Mouse (Mus musculus) heart, postnatal 0 days (tissue): ENCODE results near the gene Ccna1.

Source experiments
- CTCF ChIP-seq: IDR thresholded peaks from 2 replicates; pipeline ENCODE4 v1.5.1; 2016; ENCODE audit warnings: antibody characterized with exemption, control low read depth, low read depth
- EP300 ChIP-seq: IDR thresholded peaks from 2 replicates; pipeline ENCODE4 v1.6.1; 2016; ENCODE audit warnings: antibody characterized with exemption, low read depth

DNA sequence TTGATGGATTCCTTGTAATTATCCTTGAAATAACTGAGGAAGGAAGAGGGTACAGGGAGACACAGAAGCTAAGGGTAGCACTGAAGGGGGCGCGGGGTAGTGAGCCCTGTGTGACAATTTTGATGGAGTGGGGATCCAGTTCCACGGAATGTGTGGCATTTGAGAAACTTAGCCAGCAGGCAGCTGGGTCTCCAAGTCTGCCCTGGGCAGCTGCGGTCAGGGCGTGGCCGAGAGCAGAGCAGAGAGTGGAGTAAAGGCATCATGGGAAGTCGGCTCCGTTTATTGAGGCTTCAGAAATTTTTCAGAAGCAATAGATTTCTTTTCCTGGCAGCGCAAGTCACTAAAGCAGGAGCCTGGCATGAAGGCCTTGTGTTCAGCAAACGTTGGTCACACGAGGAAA, 43.7 kb upstream of the Ccna1 start:
- TF ChIP-seq CTCF: no peak
- TF ChIP-seq EP300: no peak
